Mouse (Mus musculus): ENCODE results near the gene Slc16a2. TPM values are rescaled to one million over a fixed set of nuclear protein-coding genes. Genes with fewer than 3 reads are reported as not detected.

The Slc16a2 gene
- polyA plus RNA-seq (2015; fragmentation: Nextera tagmentation; extraction: Ambion mirVana) = 27.0 and 29.8 TPM in 2 replicates

DNA sequence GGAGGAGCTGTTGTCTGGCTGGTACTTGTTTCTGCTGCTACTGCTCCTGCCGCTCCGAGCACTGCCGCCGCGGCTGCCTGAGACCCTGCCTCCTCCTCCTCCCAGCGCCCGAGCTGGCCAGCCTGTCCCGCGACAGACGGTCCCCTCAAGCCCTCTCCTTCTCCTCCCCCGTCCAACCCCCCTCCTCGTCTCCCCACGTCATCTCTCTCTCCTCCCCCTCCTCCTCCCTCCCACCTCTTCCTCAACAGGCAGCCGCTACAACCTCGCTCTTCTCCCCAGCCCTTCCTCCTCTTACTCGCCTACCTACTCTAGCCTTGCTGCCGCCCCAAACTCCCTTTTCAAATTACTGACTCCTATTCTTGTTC is at the start of gene Slc16a2:
Gene Slc16a2, minus strand, starts transcription at position 152 of the 365 bp plus-strand sequence.
- Histone ChIP-seq H3K4me1 (ENCODE audit: control insufficient read depth, insufficient read depth, low read length) (peaks cover 11% of the 10 kb centered on the region), H3K27me3 (ENCODE audit: control insufficient read depth, insufficient read depth, low read depth, low read length) (peaks cover 35% of the 10 kb centered on the region)

GRCm38 (mm10) chrX:103863502-103863901 is 41.7 kb upstream of the Slc16a2 start:
- no peak overlapping the region for H3K4me2 ChIP-seq (ENCODE audit: low read length)
- no peak for ATAC-seq
- H3K27me3 ChIP-seq (ENCODE audit: control insufficient read depth, insufficient read depth, low read depth, low read length) = peaks cover 6% of the 10 kb centered on the region

More for the DNA sequence above, at the start of gene Slc16a2:
- H3K27ac ChIP-seq (ENCODE audit: low read length) = peak within 1 kb of the TSS; percentile 79
- no peaks in the 10 kb centered on the region for H3K36me3 ChIP-seq (ENCODE audit: control insufficient read depth, insufficient read depth, low read length)
- H3K4me2 ChIP-seq (ENCODE audit: low read length) = peak within 1 kb of the TSS; percentile 79
- no peaks in the 10 kb centered on the region for H3K9me3 ChIP-seq (replicated peaks; ENCODE audit: control insufficient read depth, low read length, poor library complexity, severe bottlenecking)
- ATAC-seq = peak; percentile 90
- peak within 1 kb of the TSS; percentile 69 for H3K9ac ChIP-seq (ENCODE audit: low read depth, low read length)
- WGBS = 24% methylated on average over 13 of the region's 17 CpGs
- H3K4me3 ChIP-seq (ENCODE audit: low read depth, low read length) = peak within 1 kb of the TSS; percentile 53

DNA sequence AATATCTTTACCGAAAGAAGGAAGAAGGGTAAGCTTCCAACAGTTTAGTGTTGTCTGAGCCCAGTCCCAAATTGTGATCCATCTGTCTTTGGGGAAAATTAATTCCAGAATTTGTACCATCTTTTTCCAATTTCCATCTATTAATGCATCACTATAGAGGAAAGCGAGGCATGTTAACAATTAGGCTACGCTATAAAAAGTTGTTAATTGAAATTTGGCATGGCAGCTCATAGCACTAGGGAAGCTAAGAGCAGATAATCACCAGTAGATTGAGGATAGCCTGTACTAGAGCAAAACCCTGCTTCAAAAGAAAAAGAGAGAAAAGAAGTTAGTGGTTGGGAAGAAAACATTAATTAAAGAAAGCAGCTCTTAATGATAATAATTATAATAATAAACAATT is 41.1 kb upstream of the Slc16a2 start:
- Histone ChIP-seq H3K4me2 (ENCODE audit: low read length) (no peak overlapping the region), H3K27ac (ENCODE audit: low read length) (no peak overlapping the region), H3K36me3 (ENCODE audit: control insufficient read depth, insufficient read depth, low read length) (no peaks in the 10 kb centered on the region), H3K4me1 (ENCODE audit: control insufficient read depth, insufficient read depth, low read length) (no peaks in the 10 kb centered on the region), H3K9me3 (replicated peaks; ENCODE audit: control insufficient read depth, low read length, poor library complexity, severe bottlenecking) (no peaks in the 10 kb centered on the region), H3K27me3 (ENCODE audit: control insufficient read depth, insufficient read depth, low read depth, low read length) (peaks cover 3% of the 10 kb centered on the region; the same call in 1 of the 2 replicates), H3K4me3 (ENCODE audit: low read depth, low read length) (no peak overlapping the region), H3K9ac (ENCODE audit: low read depth, low read length) (no peak overlapping the region)
- 97% methylated on average over 3 of the region's 3 CpGs for WGBS
- ATAC-seq = no peak

More at GRCm38 (mm10) chrX:103863502-103863901, 41.7 kb upstream of the Slc16a2 start:
- no peak overlapping the region for H3K27ac ChIP-seq (ENCODE audit: low read length)
- no peaks in the 10 kb centered on the region for H3K9me3 ChIP-seq (replicated peaks; ENCODE audit: control insufficient read depth, low read length, poor library complexity, severe bottlenecking)
- 67% methylated on average over 2 of the region's 2 CpGs for WGBS
- no peaks in the 10 kb centered on the region for H3K4me1 ChIP-seq (ENCODE audit: control insufficient read depth, insufficient read depth, low read length)
- no peak overlapping the region for H3K4me3 ChIP-seq (ENCODE audit: low read depth, low read length)
- no peak overlapping the region for H3K9ac ChIP-seq (ENCODE audit: low read depth, low read length)
- H3K36me3 ChIP-seq (ENCODE audit: control insufficient read depth, insufficient read depth, low read length) = no peaks in the 10 kb centered on the region

DNA sequence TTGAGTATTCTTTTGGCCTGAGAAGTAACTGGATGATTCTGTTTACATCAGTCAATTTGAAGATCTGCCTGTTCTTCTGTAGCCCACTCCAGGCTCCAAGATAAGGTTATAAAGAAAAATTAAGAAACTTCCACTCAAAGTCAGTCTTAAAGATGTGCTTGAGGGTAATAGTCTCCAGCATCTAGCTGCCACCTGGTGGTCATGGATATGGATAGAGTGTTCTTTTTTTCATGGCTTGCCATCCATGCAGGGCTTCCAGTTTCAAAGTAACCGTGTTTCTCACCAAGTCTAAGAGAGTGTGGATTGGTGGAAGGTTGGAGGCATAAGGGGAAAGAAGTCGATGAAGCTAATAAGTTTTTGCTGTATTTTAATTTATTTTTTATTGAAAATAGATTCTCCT is 23.5 kb upstream of the Slc16a2 start:
- no peak overlapping the region for H3K27ac ChIP-seq (ENCODE audit: low read length)
- no peak for ATAC-seq
- no peak overlapping the region for H3K9ac ChIP-seq (ENCODE audit: low read depth, low read length)
- no peaks in the 10 kb centered on the region for H3K36me3 ChIP-seq (ENCODE audit: control insufficient read depth, insufficient read depth, low read length)
- no peaks in the 10 kb centered on the region for H3K4me1 ChIP-seq (ENCODE audit: control insufficient read depth, insufficient read depth, low read length)
- no peaks in the 10 kb centered on the region for H3K9me3 ChIP-seq (replicated peaks; ENCODE audit: control insufficient read depth, low read length, poor library complexity, severe bottlenecking)
- peaks cover 6% of the 10 kb centered on the region; the same call in 1 of the 2 replicates for H3K27me3 ChIP-seq (ENCODE audit: control insufficient read depth, insufficient read depth, low read depth, low read length)
- H3K4me3 ChIP-seq (ENCODE audit: low read depth, low read length) = no peak overlapping the region
- WGBS = 46% methylated on average over 2 of the region's 2 CpGs
- no peak overlapping the region for H3K4me2 ChIP-seq (ENCODE audit: low read length)

DNA sequence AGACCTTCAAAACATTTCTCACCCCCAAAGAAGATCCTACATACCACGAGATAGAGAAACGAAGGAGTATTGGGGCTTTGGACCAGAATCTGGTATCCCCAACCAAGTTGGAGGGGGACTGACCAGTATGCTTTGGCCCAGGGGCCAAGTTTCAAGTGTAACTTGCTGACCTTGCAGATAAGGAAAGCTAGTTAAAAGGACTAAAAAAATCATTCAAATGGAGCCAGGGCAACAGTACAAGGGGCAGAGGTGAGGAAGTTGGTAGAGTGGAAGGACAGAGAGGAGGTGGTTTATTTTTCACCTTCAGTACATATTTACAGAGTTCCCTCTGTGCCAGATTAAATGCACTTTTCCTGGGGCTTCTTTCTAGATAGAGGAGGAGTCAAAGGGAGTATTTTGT is 7.1 kb upstream of the Slc16a2 start:
- Histone ChIP-seq H3K27me3 (ENCODE audit: control insufficient read depth, insufficient read depth, low read depth, low read length) (peaks cover 19% of the 10 kb centered on the region), H3K9ac (ENCODE audit: low read depth, low read length) (no peak overlapping the region), H3K27ac (ENCODE audit: low read length) (no peak overlapping the region), H3K4me2 (ENCODE audit: low read length) (no peak overlapping the region), H3K4me1 (ENCODE audit: control insufficient read depth, insufficient read depth, low read length) (no peaks in the 10 kb centered on the region), H3K4me3 (ENCODE audit: low read depth, low read length) (no peak overlapping the region), H3K36me3 (ENCODE audit: control insufficient read depth, insufficient read depth, low read length) (no peaks in the 10 kb centered on the region), H3K9me3 (replicated peaks; ENCODE audit: control insufficient read depth, low read length, poor library complexity, severe bottlenecking) (no peaks in the 10 kb centered on the region)
- 90% methylated on average over 2 of the region's 2 CpGs for WGBS
- no peak for ATAC-seq

DNA sequence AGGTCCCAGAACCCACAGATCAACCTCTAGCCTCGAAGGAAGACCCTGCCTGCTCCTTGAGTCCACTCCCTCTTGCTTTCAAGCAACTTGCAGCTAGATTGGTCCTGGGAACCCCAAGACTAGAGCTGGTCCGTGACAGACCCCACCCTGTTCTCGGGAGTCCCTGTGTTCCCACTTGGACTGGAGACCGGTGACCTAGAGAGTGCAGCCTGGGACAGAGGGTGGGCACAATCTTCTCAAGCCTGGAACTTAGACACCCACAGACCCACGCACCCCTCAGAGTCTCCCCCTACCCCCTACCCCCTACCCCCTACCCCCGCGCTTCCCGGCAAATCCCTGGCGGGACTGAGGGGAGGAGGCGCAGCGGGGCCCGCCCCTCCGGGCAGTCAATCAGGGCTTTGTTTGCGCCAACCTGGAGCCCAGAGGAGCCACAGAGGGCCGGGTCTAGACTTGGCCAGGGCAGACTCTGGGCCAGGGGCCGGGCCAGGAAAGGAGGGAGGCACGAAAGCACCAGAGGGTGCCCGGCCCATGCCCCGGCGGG is 558 bp upstream of the Slc16a2 start:
- H3K36me3 ChIP-seq (ENCODE audit: control insufficient read depth, insufficient read depth, low read length) = no peaks in the 10 kb centered on the region
- peaks cover 35% of the 10 kb centered on the region for H3K27me3 ChIP-seq (ENCODE audit: control insufficient read depth, insufficient read depth, low read depth, low read length)
- H3K9me3 ChIP-seq (replicated peaks; ENCODE audit: control insufficient read depth, low read length, poor library complexity, severe bottlenecking) = no peaks in the 10 kb centered on the region
- WGBS = 22% methylated on average over 8 of the region's 20 CpGs
- peaks cover 11% of the 10 kb centered on the region for H3K4me1 ChIP-seq (ENCODE audit: control insufficient read depth, insufficient read depth, low read length)
- peak overlapping the region; percentile 79 for H3K4me2 ChIP-seq (ENCODE audit: low read length)
- peak; percentile 64 for ATAC-seq
- peak overlapping the region; percentile 53 for H3K4me3 ChIP-seq (ENCODE audit: low read depth, low read length)
- H3K27ac ChIP-seq (ENCODE audit: low read length) = peak overlapping the region; percentile 74
- peak overlapping the region; percentile 69 for H3K9ac ChIP-seq (ENCODE audit: low read depth, low read length)

DNA sequence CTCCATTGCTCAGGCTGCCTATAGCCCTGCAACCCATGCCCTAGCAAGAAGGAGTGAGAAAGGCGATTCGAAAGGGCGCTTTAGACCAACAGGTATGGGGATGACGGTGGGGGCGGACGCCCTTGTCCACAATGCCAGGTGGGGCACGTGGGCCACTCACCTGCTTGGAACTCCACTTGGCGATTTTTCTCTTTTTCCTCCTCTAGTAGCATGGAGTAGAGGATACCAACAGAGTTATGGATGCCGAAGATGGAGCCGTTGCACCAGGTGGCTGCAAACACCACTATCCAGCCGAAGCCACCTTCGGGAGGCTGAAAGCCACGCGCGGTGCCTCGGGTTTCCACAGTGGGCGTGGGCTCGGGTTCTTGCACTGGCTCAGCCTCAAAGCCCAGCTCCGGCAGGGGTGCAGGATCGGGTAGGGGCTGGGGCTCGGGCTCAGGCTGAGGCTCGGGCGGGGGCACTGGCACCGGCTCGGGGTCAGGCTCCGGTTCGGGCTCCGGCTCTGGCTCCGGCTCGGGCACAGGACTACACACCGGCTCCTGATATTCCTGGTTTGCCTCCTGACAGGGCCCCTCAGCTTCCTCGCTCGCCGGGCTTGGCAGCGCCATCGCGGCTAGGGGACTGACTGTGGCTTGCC is 470 bp downstream of the Slc16a2 start:
- WGBS = 30% methylated on average over 37 of the region's 37 CpGs
- H3K27me3 ChIP-seq (ENCODE audit: control insufficient read depth, insufficient read depth, low read depth, low read length) = peaks cover 35% of the 10 kb centered on the region
- ATAC-seq = peak; percentile 79

GRCm38 (mm10) chrX:103820307-103821194 is 1.2 kb downstream of the Slc16a2 start:
- Histone ChIP-seq H3K4me1 (ENCODE audit: control insufficient read depth, insufficient read depth, low read length) (peaks cover 11% of the 10 kb centered on the region), H3K4me3 (ENCODE audit: low read depth, low read length) (peak overlapping the region; percentile 53), H3K27ac (ENCODE audit: low read length) (no peak overlapping the region), H3K27me3 (ENCODE audit: control insufficient read depth, insufficient read depth, low read depth, low read length) (peaks cover 32% of the 10 kb centered on the region), H3K4me2 (ENCODE audit: low read length) (peak overlapping the region; percentile 79), H3K9me3 (replicated peaks; ENCODE audit: control insufficient read depth, low read length, poor library complexity, severe bottlenecking) (no peaks in the 10 kb centered on the region), H3K9ac (ENCODE audit: low read depth, low read length) (peak overlapping the region; percentile 69), H3K36me3 (ENCODE audit: control insufficient read depth, insufficient read depth, low read length) (no peaks in the 10 kb centered on the region)
- peak; percentile 38; the same call in 1 of the 2 replicates for ATAC-seq
- 22% methylated on average over 35 of the region's 35 CpGs for WGBS

More for the DNA sequence above, 470 bp downstream of the Slc16a2 start:
- no peaks in the 10 kb centered on the region for H3K36me3 ChIP-seq (ENCODE audit: control insufficient read depth, insufficient read depth, low read length)
- no peaks in the 10 kb centered on the region for H3K9me3 ChIP-seq (replicated peaks; ENCODE audit: control insufficient read depth, low read length, poor library complexity, severe bottlenecking)
- peak overlapping the region; percentile 79 for H3K27ac ChIP-seq (ENCODE audit: low read length)
- peaks cover 11% of the 10 kb centered on the region for H3K4me1 ChIP-seq (ENCODE audit: control insufficient read depth, insufficient read depth, low read length)
- H3K4me3 ChIP-seq (ENCODE audit: low read depth, low read length) = peak overlapping the region; percentile 53
- peak overlapping the region; percentile 69 for H3K9ac ChIP-seq (ENCODE audit: low read depth, low read length)
- H3K4me2 ChIP-seq (ENCODE audit: low read length) = peak overlapping the region; percentile 79

All from midbrain, embryonic 16.5 days (tissue).